Mouse (Mus musculus) liver, embryonic 16.5 days (tissue): ENCODE measurements around the gene Fxyd1. TPM values are rescaled to one million over a fixed set of nuclear protein-coding genes. Genes with fewer than 3 reads are reported as not detected.

Experiments used
- ATAC-seq: fragments of 200-750 bp; cut with Nextera tagmentation; 2 replicates; pipeline ENCODE4 v1.8.0; 2017; ENCODE audit warnings: low read depth, mild to moderate bottlenecking, moderate number of reproducible peaks, moderate library complexity
- H3K27ac ChIP-seq: fragments of 300-500 bp; sonication (generic); 2 replicates; pipeline ENCODE4 v1.5.1; 2014; ENCODE audit warnings: mild to moderate bottlenecking, low read length
- H3K27me3 ChIP-seq: fragments of 300-500 bp; sonication (generic); 2 replicates; pipeline ENCODE4 v1.6.1; 2014; ENCODE audit warnings: low read depth, low read length, mixed read lengths; ENCODE audit not compliant: control insufficient read depth, insufficient read depth
- H3K36me3 ChIP-seq: fragments of 300-500 bp; sonication (generic); 2 replicates; pipeline ENCODE4 v1.6.1; 2014; ENCODE audit warnings: mild to moderate bottlenecking; ENCODE audit not compliant: control insufficient read depth, insufficient read depth
- H3K4me1 ChIP-seq: fragments of 300-500 bp; sonication (generic); 2 replicates; pipeline ENCODE4 v1.6.1; 2014; ENCODE audit warnings: low read depth, low read length, mixed read lengths; ENCODE audit not compliant: control insufficient read depth
- H3K4me2 ChIP-seq: fragments of 300-500 bp; sonication (generic); 2 replicates; pipeline ENCODE4 v1.6.1; 2014; ENCODE audit warnings: low read depth, low read length, mixed read lengths
- H3K4me3 ChIP-seq: fragments of 300-500 bp; sonication (generic); 2 replicates; pipeline ENCODE4 v1.5.1; 2014; ENCODE audit warnings: low read depth, mild to moderate bottlenecking, low read length
- H3K9ac ChIP-seq: fragments of 300-500 bp; sonication (generic); 2 replicates; pipeline ENCODE4 v1.6.1; 2014; ENCODE audit warnings: low read depth, low read length
- H3K9me3 ChIP-seq: fragments of 300-500 bp; sonication (generic); replicated peaks from 2 replicates; pipeline ENCODE4 v1.6.1; 2016; ENCODE audit warnings: low read length; ENCODE audit not compliant: control insufficient read depth
- WGBS: fragments of 180-500 bp; shearing (Covaris S2); extraction: QIAGEN DNeasy Blood & Tissue Kit; methylation state at CpG from one replicate; pipeline ENCODE4 v1.1.7; 2014; ENCODE audit not compliant: insufficient replicate concordance; 5-methylcytosine and 5-hydroxymethylcytosine counted together
- polyA plus RNA-seq: library from polyadenylated mRNA; unstranded; fragments of >200 nt; fragmentation: Nextera tagmentation; extraction: Ambion mirVana; gene quantifications from 2 replicates; pipeline ENCODE4 v1.2.1, GENCODE M21; 2015

The Fxyd1 gene
- polyA plus RNA-seq, 1 experiment from 2014 or later: 130 TPM

GRCm38 (mm10) chr7:31057730-31058129, 731 bp upstream of the Fxyd1 start:
- Histone ChIP-seq H3K4me3 (no peak overlapping the region), H3K9me3 (no peaks in the 10 kb centered on the region), H3K27me3 (peaks cover 7% of the 10 kb centered on the region), H3K4me2 (no peak overlapping the region), H3K4me1 (peaks cover 6% of the 10 kb centered on the region), H3K27ac (no peak overlapping the region), H3K9ac (no peak overlapping the region), H3K36me3 (no peaks in the 10 kb centered on the region)
- no peak for ATAC-seq
- 60% methylated on average over 5 of the region's 5 CpGs for WGBS

- H3K9ac ChIP-seq: no peak overlapping the region
- peaks cover 20% of the 10 kb centered on the region for H3K27me3 ChIP-seq
- H3K4me2 ChIP-seq: no peak overlapping the region
- no peaks in the 10 kb centered on the region for H3K36me3 ChIP-seq
- H3K4me1 ChIP-seq: peaks cover 6% of the 10 kb centered on the region
- no peak for ATAC-seq
- 47% methylated on average over 7 of the region's 7 CpGs for WGBS
- peak overlapping the region; percentile 72 for H3K27ac ChIP-seq
- H3K9me3 ChIP-seq: no peaks in the 10 kb centered on the region
- no peak overlapping the region for H3K4me3 ChIP-seq
Measured at GRCm38 (mm10) chr7:31056448-31056847, 551 bp downstream of the Fxyd1 start.

GRCm38 (mm10) chr7:31055883-31056282, 1.1 kb downstream of the Fxyd1 start:
- Histone ChIP-seq H3K27me3 (peaks cover 26% of the 10 kb centered on the region), H3K4me1 (peaks cover 6% of the 10 kb centered on the region), H3K36me3 (no peaks in the 10 kb centered on the region), H3K9me3 (no peaks in the 10 kb centered on the region), H3K9ac (no peak overlapping the region), H3K4me3 (no peak overlapping the region), H3K4me2 (no peak overlapping the region), H3K27ac (peak overlapping the region; percentile 72; the same call in 1 of the 2 replicates)
- ATAC-seq: peak; percentile 68
- WGBS: 47% methylated on average over 3 of the region's 4 CpGs

GRCm38 (mm10) chr7:31055354-31055824, 1.6 kb downstream of the Fxyd1 start:
- WGBS: 21% methylated on average over 8 of the region's 10 CpGs
- Histone ChIP-seq H3K4me1 (peaks cover 6% of the 10 kb centered on the region), H3K4me2 (peak overlapping the region; percentile 50), H3K9me3 (no peaks in the 10 kb centered on the region), H3K27ac (peak overlapping the region; percentile 72), H3K4me3 (peak overlapping the region; percentile 40), H3K9ac (peak overlapping the region; percentile 39; the same call in 1 of the 2 replicates), H3K36me3 (no peaks in the 10 kb centered on the region), H3K27me3 (peaks cover 31% of the 10 kb centered on the region)
- ATAC-seq: peak; percentile 87

GRCm38 (mm10) chr7:31054661-31055320, 2.2 kb downstream of the Fxyd1 start:
- H3K9me3 ChIP-seq: no peaks in the 10 kb centered on the region
- WGBS: 47% methylated on average over 11 of the region's 11 CpGs
- H3K4me3 ChIP-seq: peak overlapping the region; percentile 40
- peak; percentile 9 for ATAC-seq
- H3K36me3 ChIP-seq: no peaks in the 10 kb centered on the region
- peak overlapping the region; percentile 39; the same call in 1 of the 2 replicates for H3K9ac ChIP-seq
- H3K4me1 ChIP-seq: peaks cover 6% of the 10 kb centered on the region
- H3K4me2 ChIP-seq: peak overlapping the region; percentile 50
- peak overlapping the region; percentile 72 for H3K27ac ChIP-seq
- H3K27me3 ChIP-seq: peaks cover 37% of the 10 kb centered on the region

GRCm38 (mm10) chr7:31053882-31054447, 3.0 kb downstream of the Fxyd1 start:
- ATAC-seq: no peak
- 40% methylated on average over 10 of the region's 10 CpGs for WGBS
- Histone ChIP-seq H3K9ac (no peak overlapping the region), H3K4me2 (peak overlapping the region; percentile 50), H3K4me3 (peak overlapping the region; percentile 11; the same call in 1 of the 2 replicates), H3K36me3 (no peaks in the 10 kb centered on the region), H3K9me3 (no peaks in the 10 kb centered on the region), H3K27ac (peak overlapping the region; percentile 72; the same call in 1 of the 2 replicates), H3K4me1 (peaks cover 6% of the 10 kb centered on the region), H3K27me3 (peaks cover 44% of the 10 kb centered on the region)

- 3% methylated on average over 34 of the region's 34 CpGs for WGBS
- H3K4me1 ChIP-seq: peaks cover 6% of the 10 kb centered on the region
- H3K9ac ChIP-seq: no peak overlapping the region
- H3K36me3 ChIP-seq: no peaks in the 10 kb centered on the region
- H3K9me3 ChIP-seq: no peaks in the 10 kb centered on the region
- H3K27me3 ChIP-seq: peaks cover 44% of the 10 kb centered on the region
- H3K27ac ChIP-seq: no peak overlapping the region
- H3K4me3 ChIP-seq: no peak overlapping the region
- no peak for ATAC-seq
- no peak overlapping the region for H3K4me2 ChIP-seq
Measured at GRCm38 (mm10) chr7:31052636-31053434, 4.2 kb downstream of the Fxyd1 start.

GRCm38 (mm10) chr7:31052251-31052635, 4.8 kb downstream of the Fxyd1 start:
- ATAC-seq: no peak
- WGBS: 7% methylated on average over 22 of the region's 22 CpGs
- Histone ChIP-seq H3K4me3 (no peak overlapping the region), H3K36me3 (no peaks in the 10 kb centered on the region), H3K4me2 (no peak overlapping the region), H3K27ac (no peak overlapping the region), H3K9me3 (no peaks in the 10 kb centered on the region), H3K4me1 (peaks cover 6% of the 10 kb centered on the region), H3K27me3 (peaks cover 44% of the 10 kb centered on the region), H3K9ac (no peak overlapping the region)
